Mouse (Mus musculus): ENCODE results near the gene Mlf2. TPM values are rescaled to one million over a fixed set of nuclear protein-coding genes. Genes with fewer than 3 reads are reported as not detected.

Gene Mlf2
- polyA plus RNA-seq, 1 experiment from 2014 or later = 396 TPM

- peaks cover 6% of the 10 kb centered on the region; the same call in 1 of the 2 replicates for H3K4me1 ChIP-seq (ENCODE audit: control insufficient read depth, insufficient read depth, low read length)
- H3K4me2 ChIP-seq (replicated peaks; ENCODE audit: low read depth, low read length) = peak overlapping the region; percentile 63
- WGBS = 33% methylated on average over 16 of the region's 16 CpGs
- peaks cover 3% of the 10 kb centered on the region; the same call in 1 of the 2 replicates for H3K9me3 ChIP-seq (ENCODE audit: control insufficient read depth, low read length)
- H3K27me3 ChIP-seq (ENCODE audit: control insufficient read depth, insufficient read depth, low read length) = no peaks in the 10 kb centered on the region
- ATAC-seq (ENCODE audit: low FRiP score, low TSS enrichment) = no peak; the same call in 1 of the 2 replicates
- H3K9ac ChIP-seq (ENCODE audit: low read depth, low read length) = peak overlapping the region; percentile 92
- peaks cover 26% of the 10 kb centered on the region for H3K36me3 ChIP-seq (ENCODE audit: control insufficient read depth, insufficient read depth, low read length)
- H3K27ac ChIP-seq (ENCODE audit: low read depth, low read length) = peak overlapping the region; percentile 92
- H3K4me3 ChIP-seq (ENCODE audit: low read length) = peak overlapping the region; percentile 81
Measured at GRCm38 (mm10) chr6:124964638-124965037, 33.5 kb downstream of the Mlf2 start.

DNA sequence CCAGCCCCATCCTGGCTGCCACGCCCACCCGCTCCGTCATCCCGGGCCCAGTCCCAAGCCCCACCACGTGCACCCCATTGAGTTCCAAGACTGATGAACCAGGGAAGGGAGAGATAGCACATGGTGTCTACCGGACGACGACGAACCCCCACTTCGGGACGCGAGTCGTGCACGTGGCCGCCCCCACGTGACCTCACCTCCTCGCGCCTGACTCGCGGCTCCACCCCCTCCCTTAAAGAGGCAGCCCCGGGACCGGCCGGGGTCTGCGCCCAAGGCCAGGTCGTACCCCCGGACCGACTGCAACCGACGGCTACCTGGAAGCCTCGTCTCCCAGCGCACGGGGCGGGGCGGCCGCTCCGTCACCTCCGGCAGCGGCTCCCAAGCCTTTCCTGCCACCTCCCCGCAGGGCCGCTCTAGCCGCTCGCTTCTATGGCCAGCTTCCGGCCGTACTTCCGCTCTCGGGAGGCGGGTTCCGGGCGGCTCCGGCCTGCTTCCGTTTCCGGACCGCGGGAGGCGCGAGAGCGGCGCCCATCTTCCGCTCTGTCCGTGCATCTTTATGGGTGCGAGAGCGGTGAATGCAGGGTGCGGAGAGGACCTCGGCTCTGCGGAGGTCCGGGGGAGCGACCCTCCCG lies 34.0 kb downstream of the Mlf2 start, which contains the start of gene Cops7a:
Cops7a (minus strand) TSS at position 451 of the 632 bp plus-strand sequence.
- Histone ChIP-seq H3K9me3 (ENCODE audit: control insufficient read depth, low read length) (peaks cover 3% of the 10 kb centered on the region; the same call in 1 of the 2 replicates), H3K27me3 (ENCODE audit: control insufficient read depth, insufficient read depth, low read length) (no peaks in the 10 kb centered on the region), H3K4me3 (ENCODE audit: low read length) (peak within 1 kb of the TSS; percentile 81), H3K9ac (ENCODE audit: low read depth, low read length) (peak within 1 kb of the TSS; percentile 92), H3K4me2 (replicated peaks; ENCODE audit: low read depth, low read length) (peak within 1 kb of the TSS; percentile 63), H3K36me3 (ENCODE audit: control insufficient read depth, insufficient read depth, low read length) (peaks cover 20% of the 10 kb centered on the region), H3K27ac (ENCODE audit: low read depth, low read length) (peak within 1 kb of the TSS; percentile 92), H3K4me1 (ENCODE audit: control insufficient read depth, insufficient read depth, low read length) (peaks cover 6% of the 10 kb centered on the region; the same call in 1 of the 2 replicates)
- peak; percentile 95 for ATAC-seq (ENCODE audit: low FRiP score, low TSS enrichment)
- WGBS = under 1% methylated on average over 67 of the region's 68 CpGs

DNA sequence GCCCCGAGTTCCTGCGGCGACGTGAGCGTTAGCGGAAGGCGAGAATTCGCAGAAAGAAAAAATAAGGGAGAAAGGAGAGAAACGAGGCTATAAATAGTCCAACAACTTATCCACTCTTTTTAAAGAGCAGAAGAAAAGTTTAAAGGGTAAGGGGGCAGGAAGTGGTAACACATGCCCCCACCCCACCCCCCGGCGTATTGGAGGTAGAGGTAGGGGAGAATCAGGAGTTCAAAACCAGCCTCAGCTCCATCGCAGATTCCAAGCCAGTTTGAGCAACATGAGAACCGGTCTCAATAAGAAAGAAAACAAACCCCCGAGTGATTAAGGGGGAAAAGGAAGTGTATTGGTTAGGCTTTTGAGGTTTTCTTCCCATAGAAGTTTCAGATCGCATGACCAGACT lies 34.6 kb downstream of the Mlf2 start:
- H3K27ac ChIP-seq (ENCODE audit: low read depth, low read length) = peak overlapping the region; percentile 92
- peak overlapping the region; percentile 92 for H3K9ac ChIP-seq (ENCODE audit: low read depth, low read length)
- WGBS = 12% methylated on average over 15 of the region's 15 CpGs
- peaks cover 15% of the 10 kb centered on the region for H3K36me3 ChIP-seq (ENCODE audit: control insufficient read depth, insufficient read depth, low read length)
- H3K4me2 ChIP-seq (replicated peaks; ENCODE audit: low read depth, low read length) = peak overlapping the region; percentile 63
- H3K4me3 ChIP-seq (ENCODE audit: low read length) = peak overlapping the region; percentile 81
- ATAC-seq (ENCODE audit: low FRiP score, low TSS enrichment) = no peak
- no peaks in the 10 kb centered on the region for H3K27me3 ChIP-seq (ENCODE audit: control insufficient read depth, insufficient read depth, low read length)
- peaks cover 6% of the 10 kb centered on the region; the same call in 1 of the 2 replicates for H3K4me1 ChIP-seq (ENCODE audit: control insufficient read depth, insufficient read depth, low read length)
- peaks cover 3% of the 10 kb centered on the region; the same call in 1 of the 2 replicates for H3K9me3 ChIP-seq (ENCODE audit: control insufficient read depth, low read length)

DNA sequence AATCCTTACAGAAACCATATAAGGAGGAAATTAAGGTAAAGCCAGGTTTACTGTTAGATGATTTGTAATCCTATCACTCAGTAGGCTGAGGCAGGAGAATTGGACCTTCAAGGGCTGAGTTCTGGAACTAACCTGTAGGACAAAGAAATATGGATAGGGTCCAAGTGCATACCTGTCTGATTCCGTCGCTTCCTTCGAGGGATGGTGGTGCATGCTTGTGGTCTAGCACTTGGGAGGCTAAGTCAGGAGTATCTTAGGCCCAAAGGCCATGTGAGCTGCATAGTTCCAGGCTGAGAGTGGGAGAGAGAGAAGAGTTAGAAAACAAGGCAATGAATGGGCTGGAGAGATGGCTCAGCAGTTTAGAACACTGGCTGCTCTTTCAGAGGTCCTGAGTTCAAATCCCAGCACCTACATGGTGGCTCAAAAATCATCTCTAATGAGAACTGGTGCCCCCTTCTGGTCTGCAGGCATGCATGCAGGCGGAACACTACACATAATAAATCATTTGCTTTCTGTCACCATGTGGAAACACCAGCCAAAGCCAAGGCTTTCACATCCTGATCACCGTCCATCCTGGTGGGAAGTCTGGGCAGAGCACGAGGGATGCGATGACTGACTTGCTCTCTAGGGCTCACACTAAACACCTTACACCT lies 35.4 kb downstream of the Mlf2 start:
- H3K4me1 ChIP-seq (ENCODE audit: control insufficient read depth, insufficient read depth, low read length) = peaks cover 6% of the 10 kb centered on the region; the same call in 1 of the 2 replicates
- peaks cover 3% of the 10 kb centered on the region; the same call in 1 of the 2 replicates for H3K9me3 ChIP-seq (ENCODE audit: control insufficient read depth, low read length)
- 94% methylated on average over 7 of the region's 7 CpGs for WGBS
- peaks cover 7% of the 10 kb centered on the region; the same call in 1 of the 2 replicates for H3K36me3 ChIP-seq (ENCODE audit: control insufficient read depth, insufficient read depth, low read length)
- H3K4me2 ChIP-seq (replicated peaks; ENCODE audit: low read depth, low read length) = peak overlapping the region; percentile 63
- ATAC-seq (ENCODE audit: low FRiP score, low TSS enrichment) = no peak
- peak overlapping the region; percentile 81; the same call in 1 of the 2 replicates for H3K4me3 ChIP-seq (ENCODE audit: low read length)
- no peak overlapping the region for H3K9ac ChIP-seq (ENCODE audit: low read depth, low read length)
- H3K27me3 ChIP-seq (ENCODE audit: control insufficient read depth, insufficient read depth, low read length) = no peaks in the 10 kb centered on the region
- no peak overlapping the region for H3K27ac ChIP-seq (ENCODE audit: low read depth, low read length)

GRCm38 (mm10) chr6:124967766-124968165 lies 36.6 kb downstream of the Mlf2 start:
- Histone ChIP-seq H3K9me3 (ENCODE audit: control insufficient read depth, low read length) (peaks cover 3% of the 10 kb centered on the region; the same call in 1 of the 2 replicates), H3K4me3 (ENCODE audit: low read length) (no peak overlapping the region), H3K9ac (ENCODE audit: low read depth, low read length) (no peak overlapping the region), H3K27me3 (ENCODE audit: control insufficient read depth, insufficient read depth, low read length) (no peaks in the 10 kb centered on the region), H3K36me3 (ENCODE audit: control insufficient read depth, insufficient read depth, low read length) (no peaks in the 10 kb centered on the region), H3K4me1 (ENCODE audit: control insufficient read depth, insufficient read depth, low read length) (peaks cover 6% of the 10 kb centered on the region; the same call in 1 of the 2 replicates), H3K4me2 (replicated peaks; ENCODE audit: low read depth, low read length) (no peak overlapping the region), H3K27ac (ENCODE audit: low read depth, low read length) (no peak overlapping the region)
- ATAC-seq (ENCODE audit: low FRiP score, low TSS enrichment) = no peak
- WGBS = 79% methylated on average over 4 of the region's 4 CpGs

Other genes starting within 250 kb of the Mlf2 start
- gene Emg1, start 219.2 kb upstream of the Mlf2 start, polyA plus RNA-seq (2014; fragmentation: Nextera tagmentation; extraction: Ambion mirVana) = 233 and 278 TPM in 2 replicates
- gene Phb2, start 219.1 kb upstream of the Mlf2 start, polyA plus RNA-seq (2014; fragmentation: Nextera tagmentation; extraction: Ambion mirVana) = 341 and 402 TPM in 2 replicates
- gene Ptpn6, start 192.7 kb upstream of the Mlf2 start, polyA plus RNA-seq (2014; fragmentation: Nextera tagmentation; extraction: Ambion mirVana) = 10.0 and 12.9 TPM in 2 replicates
- 564 and 762 TPM in 2 replicates for gene Grcc10, start 190.0 kb upstream of the Mlf2 start, polyA plus RNA-seq (2014; fragmentation: Nextera tagmentation; extraction: Ambion mirVana)
- not detected in 2 replicates for gene Gm45234, start 175.4 kb upstream of the Mlf2 start, polyA plus RNA-seq (2014; fragmentation: Nextera tagmentation; extraction: Ambion mirVana)
- gene Atn1, start 174.9 kb upstream of the Mlf2 start, polyA plus RNA-seq (2014; fragmentation: Nextera tagmentation; extraction: Ambion mirVana) = 17.5 and 17.7 TPM in 2 replicates
- gene Eno2, start 161.7 kb upstream of the Mlf2 start, polyA plus RNA-seq (2014; fragmentation: Nextera tagmentation; extraction: Ambion mirVana) = 8.8 and 10.8 TPM in 2 replicates
- gene Lrrc23, start 151.7 kb upstream of the Mlf2 start, polyA plus RNA-seq (2014; fragmentation: Nextera tagmentation; extraction: Ambion mirVana) = 0.39 and 0.61 TPM in 2 replicates
- gene Spsb2, start 122.7 kb upstream of the Mlf2 start, polyA plus RNA-seq (2014; fragmentation: Nextera tagmentation; extraction: Ambion mirVana) = 8.7 and 11.4 TPM in 2 replicates
- gene Tpi1, start 117.1 kb upstream of the Mlf2 start, polyA plus RNA-seq (2014; fragmentation: Nextera tagmentation; extraction: Ambion mirVana) = 643 and 681 TPM in 2 replicates
- 102 and 139 TPM in 2 replicates for gene Usp5, start 101.9 kb upstream of the Mlf2 start, polyA plus RNA-seq (2014; fragmentation: Nextera tagmentation; extraction: Ambion mirVana)
- 201 and 232 TPM in 2 replicates for gene Cdca3, start 101.8 kb upstream of the Mlf2 start, polyA plus RNA-seq (2014; fragmentation: Nextera tagmentation; extraction: Ambion mirVana)
- gene Gnb3, start 91.1 kb upstream of the Mlf2 start, polyA plus RNA-seq (2014; fragmentation: Nextera tagmentation; extraction: Ambion mirVana) = 0.84 and 1.3 TPM in 2 replicates
- gene P3h3, start 73.6 kb upstream of the Mlf2 start, polyA plus RNA-seq (2014; fragmentation: Nextera tagmentation; extraction: Ambion mirVana) = 25.8 and 29.5 TPM in 2 replicates
- gene Gpr162, start 67.4 kb upstream of the Mlf2 start, polyA plus RNA-seq (2014; fragmentation: Nextera tagmentation; extraction: Ambion mirVana) = 0.55 and 1.1 TPM in 2 replicates
- gene Cd4, start 43.2 kb upstream of the Mlf2 start, polyA plus RNA-seq (2014; fragmentation: Nextera tagmentation; extraction: Ambion mirVana) = 0.16 TPM in 1 of 2 replicates, not detected in the other
- 1.6 and 1.7 TPM in 2 replicates for gene Lag3, start 19.7 kb upstream of the Mlf2 start, polyA plus RNA-seq (2014; fragmentation: Nextera tagmentation; extraction: Ambion mirVana)
- gene Ptms, start 11.3 kb upstream of the Mlf2 start, polyA plus RNA-seq (2014; fragmentation: Nextera tagmentation; extraction: Ambion mirVana) = 219 and 295 TPM in 2 replicates
- gene Cops7a, start 34.2 kb downstream of the Mlf2 start, polyA plus RNA-seq (2014; fragmentation: Nextera tagmentation; extraction: Ambion mirVana) = 144 and 162 TPM in 2 replicates
- gene Pianp, start 65.3 kb downstream of the Mlf2 start, polyA plus RNA-seq (2014; fragmentation: Nextera tagmentation; extraction: Ambion mirVana) = 1.0 and 1.2 TPM in 2 replicates
- 12.5 and 15.0 TPM in 2 replicates for gene Zfp384, start 77.8 kb downstream of the Mlf2 start, polyA plus RNA-seq (2014; fragmentation: Nextera tagmentation; extraction: Ambion mirVana)
- gene Ing4, start 108.4 kb downstream of the Mlf2 start, polyA plus RNA-seq (2014; fragmentation: Nextera tagmentation; extraction: Ambion mirVana) = 111 and 144 TPM in 2 replicates
- gene Acrbp, start 118.3 kb downstream of the Mlf2 start, polyA plus RNA-seq (2014; fragmentation: Nextera tagmentation; extraction: Ambion mirVana) = 14.0 and 14.7 TPM in 2 replicates
- gene Lpar5, start 136.5 kb downstream of the Mlf2 start, polyA plus RNA-seq (2014; fragmentation: Nextera tagmentation; extraction: Ambion mirVana) = 0.43 and 0.45 TPM in 2 replicates
- 72.1 and 106 TPM in 2 replicates for gene Chd4, start 164.6 kb downstream of the Mlf2 start, polyA plus RNA-seq (2014; fragmentation: Nextera tagmentation; extraction: Ambion mirVana)
- 58.2 and 67.2 TPM in 2 replicates for gene Nop2, start 200.5 kb downstream of the Mlf2 start, polyA plus RNA-seq (2014; fragmentation: Nextera tagmentation; extraction: Ambion mirVana)
- 7.0 and 7.4 TPM in 2 replicates for gene Iffo1, start 213.9 kb downstream of the Mlf2 start, polyA plus RNA-seq (2014; fragmentation: Nextera tagmentation; extraction: Ambion mirVana)
- 2,196 and 2,293 TPM in 2 replicates for gene Gapdh, start 235.1 kb downstream of the Mlf2 start, polyA plus RNA-seq (2014; fragmentation: Nextera tagmentation; extraction: Ambion mirVana)

All from kidney, embryonic 14.5 days (tissue).